Mouse (Mus musculus) liver, embryonic 13.5 days (tissue): ENCODE measurements around the gene Gm11037. TPM values are rescaled to one million over a fixed set of nuclear protein-coding genes. Genes with fewer than 3 reads are reported as not detected.

Source experiments
- ATAC-seq: fragments of 200-750 bp; cut with Nextera tagmentation; 2 replicates; pipeline ENCODE4 v1.8.0; 2017; ENCODE audit warnings: low read depth, mild to moderate bottlenecking, moderate number of reproducible peaks, moderate library complexity
- DNase-seq: peaks from one replicate; pipeline ENCODE4 v3.0.0; 2022
- H3K27ac ChIP-seq: fragments of 300-500 bp; sonication (generic); 2 replicates; pipeline ENCODE4 v1.5.1; 2015; ENCODE audit warnings: moderate library complexity, mild to moderate bottlenecking, inconsistent platforms
- H3K27me3 ChIP-seq: fragments of 300-500 bp; sonication (generic); 2 replicates; pipeline ENCODE4 v1.6.1; 2015; ENCODE audit warnings: mild to moderate bottlenecking, inconsistent platforms
- H3K36me3 ChIP-seq: fragments of 300-500 bp; sonication (generic); 2 replicates; pipeline ENCODE4 v1.6.1; 2015; ENCODE audit warnings: mild to moderate bottlenecking, inconsistent platforms
- H3K4me1 ChIP-seq: fragments of 300-500 bp; sonication (generic); replicated peaks from 2 replicates; pipeline ENCODE4 v1.6.1; 2015; ENCODE audit warnings: inconsistent platforms
- H3K4me2 ChIP-seq: fragments of 300-500 bp; sonication (generic); 2 replicates; pipeline ENCODE4 v1.6.1; 2015; ENCODE audit warnings: inconsistent platforms, mild to moderate bottlenecking, moderate library complexity
- H3K4me3 ChIP-seq: fragments of 300-500 bp; sonication (generic); replicated peaks from 2 replicates; pipeline ENCODE4 v1.5.1; 2015; ENCODE audit warnings: mild to moderate bottlenecking, inconsistent platforms
- H3K9ac ChIP-seq: fragments of 300-500 bp; sonication (generic); 2 replicates; pipeline ENCODE4 v1.6.1; 2015; ENCODE audit warnings: mild to moderate bottlenecking, inconsistent platforms
- H3K9me3 ChIP-seq: fragments of 300-500 bp; sonication (generic); replicated peaks from 2 replicates; pipeline ENCODE4 v1.6.1; 2016; ENCODE audit warnings: inconsistent platforms
- WGBS: fragments of 180-500 bp; shearing (Covaris S2); methylation state at CpG from one replicate; pipeline ENCODE4 v1.1.7; 2015; ENCODE audit not compliant: insufficient replicate concordance; 5-methylcytosine and 5-hydroxymethylcytosine counted together
- polyA plus RNA-seq: library from polyadenylated mRNA; unstranded; fragments of >200 nt; fragmentation: Nextera tagmentation; extraction: Ambion mirVana; gene quantifications from 2 replicates; pipeline ENCODE4 v1.2.1, GENCODE M21; 2015

Gene Gm11037
- polyA plus RNA-seq, 1 experiment from 2014 or later, result not detected

- H3K27me3 ChIP-seq, result peaks cover 64% of the 10 kb centered on the region
Observed at GRCm38 (mm10) chr2:131172322-131172721, 39.0 kb downstream of the Gm11037 start.

GRCm38 (mm10) chr2:131174700-131175099 lies 41.4 kb downstream of the Gm11037 start:
- 2% methylated on average over 11 of the region's 11 CpGs for WGBS
- Histone ChIP-seq H3K27ac (no peak overlapping the region), H3K36me3 (peaks cover 13% of the 10 kb centered on the region), H3K4me1 (peaks cover 78% of the 10 kb centered on the region), H3K4me2 (peak overlapping the region; percentile 68), H3K4me3 (peak overlapping the region; percentile 52), H3K9me3 (no peaks in the 10 kb centered on the region), H3K9ac (no peak overlapping the region), H3K27me3 (peaks cover 50% of the 10 kb centered on the region)
- DNase-seq (no peak), ATAC-seq (peak; percentile 19; the same call in 1 of the 2 replicates)

More at GRCm38 (mm10) chr2:131172322-131172721, 39.0 kb downstream of the Gm11037 start:
- ATAC-seq (peak; percentile 48), DNase-seq (no peak)
- no peak overlapping the region for H3K4me3 ChIP-seq
- H3K9me3 ChIP-seq, result no peaks in the 10 kb centered on the region
- H3K4me1 ChIP-seq, result peaks cover 55% of the 10 kb centered on the region
- no peak overlapping the region for H3K27ac ChIP-seq
- H3K36me3 ChIP-seq, result no peaks in the 10 kb centered on the region; the same call in 1 of the 2 replicates
- 21% methylated on average over 9 of the region's 9 CpGs for WGBS
- no peak overlapping the region for H3K4me2 ChIP-seq
- H3K9ac ChIP-seq, result no peak overlapping the region

- 73% methylated on average over 3 of the region's 3 CpGs for whole genome bisulfite sequencing
- peaks cover 42% of the 10 kb centered on the region for H3K27me3 ChIP-seq
- no peaks in the 10 kb centered on the region for H3K9me3 ChIP-seq
- peaks cover 82% of the 10 kb centered on the region for H3K4me1 ChIP-seq
- ATAC-seq (no peak), DNase-seq (no peak)
- H3K4me3 ChIP-seq, result no peak overlapping the region
- H3K36me3 ChIP-seq, result peaks cover 13% of the 10 kb centered on the region
- H3K27ac ChIP-seq, result peak overlapping the region; percentile 67
- H3K9ac ChIP-seq, result no peak overlapping the region
- no peak overlapping the region; the same call in 1 of the 2 replicates for H3K4me2 ChIP-seq
Observed at GRCm38 (mm10) chr2:131175286-131175944, 42.1 kb downstream of the Gm11037 start.

GRCm38 (mm10) chr2:131175945-131176309 lies 42.6 kb downstream of the Gm11037 start:
- no peak for ATAC-seq
- H3K4me3 ChIP-seq, result no peak overlapping the region
- DNase-seq, result no peak
- H3K4me2 ChIP-seq, result no peak overlapping the region
- H3K27ac ChIP-seq, result peak overlapping the region; percentile 67
- H3K9ac ChIP-seq, result peak overlapping the region; percentile 96
- peaks cover 13% of the 10 kb centered on the region for H3K36me3 ChIP-seq
- no peaks in the 10 kb centered on the region for H3K9me3 ChIP-seq
- 91% methylated on average over 1 of the region's 1 CpGs for WGBS
- H3K27me3 ChIP-seq, result peaks cover 37% of the 10 kb centered on the region
- H3K4me1 ChIP-seq, result peaks cover 87% of the 10 kb centered on the region

- H3K36me3 ChIP-seq, result peaks cover 13% of the 10 kb centered on the region
- no peak overlapping the region for H3K4me3 ChIP-seq
- peaks cover 83% of the 10 kb centered on the region for H3K4me1 ChIP-seq
- no peaks in the 10 kb centered on the region for H3K9me3 ChIP-seq
- DNase-seq (no peak), ATAC-seq (no peak)
- peak overlapping the region; percentile 96 for H3K9ac ChIP-seq
- H3K4me2 ChIP-seq, result peak overlapping the region; percentile 98
- WGBS, result 66% methylated on average over 5 of the region's 5 CpGs
- H3K27ac ChIP-seq, result peak overlapping the region; percentile 94; the same call in 1 of the 2 replicates
- peaks cover 32% of the 10 kb centered on the region for H3K27me3 ChIP-seq
Observed at GRCm38 (mm10) chr2:131176491-131176890, 43.2 kb downstream of the Gm11037 start.

GRCm38 (mm10) chr2:131177932-131178331 lies 44.6 kb downstream of the Gm11037 start:
- peaks cover 13% of the 10 kb centered on the region for H3K36me3 ChIP-seq
- ATAC-seq (no peak), DNase-seq (no peak)
- peak overlapping the region; percentile 94 for H3K27ac ChIP-seq
- peak overlapping the region; percentile 96 for H3K9ac ChIP-seq
- no peaks in the 10 kb centered on the region for H3K9me3 ChIP-seq
- H3K4me3 ChIP-seq, result peak overlapping the region; percentile 82
- peaks cover 17% of the 10 kb centered on the region for H3K27me3 ChIP-seq
- WGBS, result 85% methylated on average over 9 of the region's 9 CpGs
- H3K4me1 ChIP-seq, result peaks cover 68% of the 10 kb centered on the region
- H3K4me2 ChIP-seq, result peak overlapping the region; percentile 98

- H3K27me3 ChIP-seq, result peaks cover 8% of the 10 kb centered on the region
- WGBS, result 51% methylated on average over 26 of the region's 26 CpGs
- H3K27ac ChIP-seq, result peak overlapping the region; percentile 94
- peak overlapping the region; percentile 98 for H3K4me2 ChIP-seq
- peaks cover 69% of the 10 kb centered on the region for H3K4me1 ChIP-seq
- peak overlapping the region; percentile 96 for H3K9ac ChIP-seq
- H3K4me3 ChIP-seq, result peak overlapping the region; percentile 82
- H3K36me3 ChIP-seq, result peaks cover 13% of the 10 kb centered on the region
- ATAC-seq, result peak; percentile 3; the same call in 1 of the 2 replicates
- DNase-seq, result no peak
- H3K9me3 ChIP-seq, result no peaks in the 10 kb centered on the region
Observed at GRCm38 (mm10) chr2:131178828-131179245, 45.5 kb downstream of the Gm11037 start.

- H3K4me1 ChIP-seq, result peaks cover 65% of the 10 kb centered on the region
- ATAC-seq, result peak; percentile 67
- WGBS, result 1% methylated on average over 67 of the region's 67 CpGs
Observed at GRCm38 (mm10) chr2:131179246-131179886, 46.1 kb downstream of the Gm11037 start.

GRCm38 (mm10) chr2:131179990-131180587 lies 46.8 kb downstream of the Gm11037 start, which contains the start of gene Cenpb:
Gene Cenpb (minus strand): TSS chr2:131180067.
- H3K36me3 ChIP-seq, result peaks cover 13% of the 10 kb centered on the region
- WGBS, result 3% methylated on average over 51 of the region's 57 CpGs
- peaks cover 57% of the 10 kb centered on the region for H3K4me1 ChIP-seq
- ATAC-seq (peak; percentile 83), DNase-seq (peak; percentile 72)
- H3K9ac ChIP-seq, result peak within 1 kb of the TSS; percentile 96
- peak within 1 kb of the TSS; percentile 82 for H3K4me3 ChIP-seq
- H3K27me3 ChIP-seq, result no peaks in the 10 kb centered on the region
- H3K4me2 ChIP-seq, result peak within 1 kb of the TSS; percentile 98
- no peaks in the 10 kb centered on the region for H3K9me3 ChIP-seq
- H3K27ac ChIP-seq, result peak within 1 kb of the TSS; percentile 94

More at GRCm38 (mm10) chr2:131179246-131179886, 46.1 kb downstream of the Gm11037 start:
- peak; percentile 53 for DNase-seq
- H3K27ac ChIP-seq, result peak overlapping the region; percentile 94
- peaks cover 3% of the 10 kb centered on the region for H3K27me3 ChIP-seq
- H3K9ac ChIP-seq, result peak overlapping the region; percentile 96
- H3K4me2 ChIP-seq, result peak overlapping the region; percentile 98
- peak overlapping the region; percentile 82 for H3K4me3 ChIP-seq
- peaks cover 13% of the 10 kb centered on the region for H3K36me3 ChIP-seq
- no peaks in the 10 kb centered on the region for H3K9me3 ChIP-seq
